Mouse (Mus musculus) heart, postnatal 10 days (tissue): ENCODE measurements around the gene Dock2. TPM values are rescaled to one million over a fixed set of nuclear protein-coding genes. Genes with fewer than 3 reads are reported as not detected.

Experiments
- DNase-seq, 2 experiments: peaks; one replicate each; pipeline ENCODE4 v3.0.0; 2021
- intact Hi-C: fragments of 180-260 bp; cut with DNase I; formaldehyde crosslinking; loops from one replicate; pipeline ENCODE4 v1.15.1; 2025
- total RNA-seq, 2 experiments: library from RNA; stranded (reverse); gene quantifications; 2 replicates each; pipeline ENCODE4 v1.2.3; 2021

Dock2 gene
- total RNA-seq, 2 experiments from 2014 or later = 2.1 to 2.4 TPM

- intact Hi-C loops = no loop called here
- DNase-seq = no peak
Observed at GRCm38 (mm10) chr11:34770666-34771065, 13.0 kb downstream of the Dock2 start.

DNA sequence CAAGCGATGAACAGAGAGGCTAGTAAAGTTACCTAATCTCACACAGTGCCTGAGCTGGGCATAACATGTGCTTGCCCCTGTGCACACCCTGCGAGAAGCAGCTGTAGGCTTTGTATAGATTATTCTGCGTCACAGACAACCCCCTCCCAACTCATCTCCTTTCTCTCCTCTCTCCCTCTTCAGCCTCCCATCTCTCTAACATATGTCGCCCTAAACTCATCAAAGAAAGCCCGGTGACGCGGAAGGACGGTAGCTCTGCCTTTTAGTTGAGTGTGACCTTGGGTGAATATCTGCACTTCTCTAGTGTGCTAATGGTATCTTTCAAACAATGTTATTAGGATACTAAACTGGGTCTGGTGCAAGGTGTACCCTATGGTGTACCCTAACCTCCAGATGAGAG is 13.7 kb downstream of the Dock2 start:
- DNase-seq = no peak
- intact Hi-C loops = no loop called here

GRCm38 (mm10) chr11:34769396-34769795 is 14.3 kb downstream of the Dock2 start:
- intact Hi-C loops = no loop called here
- DNase-seq = no peak

GRCm38 (mm10) chr11:34763739-34764361 is 19.8 kb downstream of the Dock2 start:
- intact Hi-C loops = no loop called here
- no peak for DNase-seq

DNA sequence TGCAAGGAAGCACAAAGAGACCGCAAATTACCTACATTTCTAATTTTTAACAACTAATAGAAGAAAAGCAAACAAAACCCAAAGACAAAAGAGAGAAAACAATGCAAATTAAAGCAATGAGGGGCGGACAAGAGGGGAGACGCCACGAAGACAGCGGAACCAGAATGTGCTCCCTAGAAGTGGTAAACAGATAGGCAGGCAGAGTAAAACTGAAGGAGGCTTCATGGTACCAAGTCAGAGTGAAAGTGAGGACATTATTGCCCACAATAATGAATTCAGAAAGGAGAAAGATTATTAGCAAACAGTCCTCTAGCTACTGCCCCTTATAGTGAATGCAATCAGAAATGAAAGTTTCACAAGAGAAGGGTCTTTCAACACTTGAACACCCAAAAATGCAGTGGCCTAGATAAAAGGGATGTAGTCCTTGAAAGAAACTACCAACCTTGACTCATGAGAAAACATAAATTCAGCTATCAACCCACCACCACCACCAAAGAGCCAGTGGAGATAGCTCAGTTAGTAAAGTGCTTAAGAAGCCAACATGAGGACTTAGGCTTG is 21.0 kb downstream of the Dock2 start:
- intact Hi-C loops = no loop called here
- no peak for DNase-seq

- no peak for DNase-seq
- intact Hi-C loops = no loop called here
Observed at GRCm38 (mm10) chr11:34762125-34762524, 21.6 kb downstream of the Dock2 start.

DNA sequence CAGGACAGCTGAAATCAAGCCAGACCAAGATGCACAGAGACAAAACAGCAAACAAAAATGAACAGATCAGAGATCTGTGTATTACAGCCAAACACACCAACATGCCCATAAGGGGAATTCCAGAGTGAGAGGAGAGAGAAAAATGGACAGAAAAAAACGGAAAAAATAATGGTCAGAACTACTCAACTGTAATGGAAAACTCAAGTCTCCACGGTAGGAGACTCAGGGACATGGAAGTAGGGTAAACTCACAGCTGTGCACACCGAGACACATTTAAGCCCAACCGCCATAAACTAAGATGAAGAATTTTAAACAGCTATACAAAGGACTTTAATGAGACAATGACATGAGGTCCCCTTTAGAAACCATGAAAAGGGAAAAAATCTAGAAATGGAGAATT is 24.1 kb downstream of the Dock2 start:
- intact Hi-C loops = no loop called here
- no peak for DNase-seq

DNA sequence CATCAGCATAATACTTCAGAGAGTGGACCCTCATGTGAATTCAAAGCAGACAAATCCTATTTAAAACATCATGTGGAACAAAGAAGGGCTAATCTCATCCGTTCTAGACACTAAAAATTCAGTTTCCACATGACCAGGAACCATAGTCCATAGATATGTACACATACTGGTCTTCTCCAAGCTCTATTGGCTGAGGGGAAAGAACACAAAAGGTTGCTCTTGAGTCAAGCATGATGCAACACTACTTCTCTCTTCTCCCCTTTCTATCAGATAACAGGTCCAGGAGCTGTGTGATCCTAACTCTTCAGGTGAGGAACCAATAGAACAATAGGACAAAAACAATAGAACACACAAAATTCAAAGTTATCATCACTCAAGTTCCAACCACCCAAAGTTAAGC is 42.6 kb downstream of the Dock2 start:
- intact Hi-C loops = no loop called here
- DNase-seq = no peak

DNA sequence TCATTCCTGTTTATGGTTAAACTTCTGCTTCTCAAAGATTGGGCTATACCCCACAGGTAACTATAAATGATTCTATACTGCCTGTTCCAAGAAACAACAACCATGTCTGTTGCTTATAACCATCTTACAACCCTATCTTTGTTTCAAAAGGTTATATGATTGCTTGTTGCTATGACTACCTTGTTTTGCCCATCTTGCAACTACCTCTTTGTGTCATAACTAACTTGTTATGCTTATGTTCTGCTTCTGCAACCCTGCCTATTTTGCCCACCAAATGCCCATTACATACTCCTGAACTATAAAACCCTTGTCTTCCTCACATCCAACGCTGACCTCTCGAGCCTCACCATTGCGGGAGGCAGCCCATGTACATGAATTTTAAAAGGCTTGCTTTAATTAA is 43.9 kb downstream of the Dock2 start:
- no peak for DNase-seq
- intact Hi-C loops = no loop called here

DNA sequence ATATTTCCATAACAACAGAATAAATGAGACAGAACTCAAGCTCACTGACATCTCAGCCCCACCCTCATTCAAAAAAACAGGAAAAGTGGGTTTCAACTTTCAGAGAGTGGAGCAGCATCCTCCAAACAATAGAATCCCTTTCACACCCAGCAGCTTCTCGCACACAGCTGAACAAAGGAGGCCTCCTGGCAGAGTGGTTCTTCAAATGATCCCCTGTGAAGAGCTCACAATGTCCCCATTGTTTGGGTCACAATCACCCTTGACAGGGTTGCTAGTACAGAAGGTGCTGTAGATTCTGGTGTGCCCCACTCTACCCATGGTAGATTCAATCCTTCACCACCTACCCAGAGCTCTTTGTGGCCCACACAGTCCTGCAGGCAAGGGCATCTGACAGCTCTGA is 44.7 kb downstream of the Dock2 start:
- DNase-seq = no peak
- intact Hi-C loops = no loop called here

DNA sequence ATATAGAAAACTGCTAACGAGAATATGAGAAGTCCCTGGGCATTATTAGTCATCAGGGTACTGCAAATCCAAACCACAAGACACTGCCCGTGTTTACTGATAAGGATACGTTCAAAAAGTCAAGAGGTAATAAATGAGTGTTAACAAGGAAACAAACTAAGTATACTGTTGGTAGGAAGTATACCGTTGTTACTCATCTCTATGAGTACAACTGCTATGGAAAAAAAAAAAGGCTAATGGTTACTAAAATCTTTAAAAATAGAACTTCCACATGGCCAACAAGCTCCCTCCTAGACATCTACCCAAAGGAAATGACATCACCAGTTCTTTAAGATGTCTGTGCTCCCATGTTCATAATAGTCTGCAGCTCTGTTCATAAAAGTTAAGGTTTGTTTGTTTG is 46.5 kb downstream of the Dock2 start:
- DNase-seq = no peak
- intact Hi-C loops = no loop called here

- intact Hi-C loops = no loop called here
- DNase-seq = no peak
Observed at GRCm38 (mm10) chr11:34734033-34734432, 49.7 kb downstream of the Dock2 start.

GRCm38 (mm10) chr11:34727467-34727866 is 56.2 kb downstream of the Dock2 start:
- intact Hi-C loops = no loop called here
- no peak for DNase-seq

DNA sequence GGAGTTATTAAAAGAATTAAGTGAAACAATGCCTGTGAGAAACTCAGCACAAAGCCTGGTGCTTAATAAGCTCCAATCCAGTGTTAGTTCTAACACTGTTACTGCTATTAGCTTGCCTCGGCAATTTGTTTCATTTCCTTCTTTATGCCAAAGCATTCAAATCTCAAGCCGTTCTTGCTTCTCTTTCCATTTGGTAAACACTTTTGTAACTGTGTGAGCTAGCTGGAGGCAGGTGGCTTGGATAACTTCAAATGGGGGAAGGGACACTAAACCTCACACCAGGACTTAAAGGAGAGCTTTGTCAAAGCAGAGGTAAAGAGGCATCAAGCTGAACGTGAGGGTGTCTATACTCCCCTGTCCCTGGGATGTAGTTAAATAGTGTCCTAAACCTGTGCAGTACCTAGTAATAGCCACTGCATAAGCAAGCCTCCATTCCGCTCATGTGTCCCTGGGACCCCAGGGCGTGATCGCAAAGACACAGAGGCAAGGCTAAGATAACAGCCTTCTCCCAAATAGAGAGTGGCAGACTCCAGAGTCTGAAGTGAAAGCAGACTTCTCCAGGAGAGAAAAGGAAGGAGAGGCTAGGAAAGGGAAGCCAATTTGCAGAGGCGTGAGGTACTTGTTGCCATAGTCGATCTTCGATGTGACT is 56.9 kb downstream of the Dock2 start:
- DNase-seq = no peak
- intact Hi-C loops = no loop called here

DNA sequence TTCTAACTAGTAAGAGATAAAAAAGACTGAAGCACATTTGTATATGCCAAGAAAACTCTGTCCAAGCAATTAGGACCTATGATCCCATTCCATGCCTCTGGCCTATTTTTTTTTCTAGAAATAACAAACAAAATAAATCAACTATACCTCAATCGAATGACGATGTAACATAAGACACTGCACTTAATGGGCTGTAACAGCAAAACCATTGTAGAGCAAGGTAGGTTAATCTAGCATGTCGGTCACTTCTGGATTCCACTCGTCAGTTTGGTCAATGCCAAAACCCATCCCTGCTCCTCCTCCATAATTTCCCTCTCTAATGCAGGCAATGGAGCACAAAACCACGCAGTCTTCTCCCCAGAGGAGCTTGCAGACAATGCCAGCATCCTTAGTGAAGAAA is 70.3 kb downstream of the Dock2 start:
- DNase-seq = no peak
- intact Hi-C loops = no loop called here

GRCm38 (mm10) chr11:34708278-34708677 is 75.4 kb downstream of the Dock2 start:
- intact Hi-C loops = no loop called here
- no peak for DNase-seq

- intact Hi-C loops = no loop called here
- DNase-seq = no peak
Observed at GRCm38 (mm10) chr11:34707360-34707759, 76.3 kb downstream of the Dock2 start.

- intact Hi-C loops = no loop called here
- DNase-seq = no peak
Observed at GRCm38 (mm10) chr11:34705108-34705446, 78.6 kb downstream of the Dock2 start.

DNA sequence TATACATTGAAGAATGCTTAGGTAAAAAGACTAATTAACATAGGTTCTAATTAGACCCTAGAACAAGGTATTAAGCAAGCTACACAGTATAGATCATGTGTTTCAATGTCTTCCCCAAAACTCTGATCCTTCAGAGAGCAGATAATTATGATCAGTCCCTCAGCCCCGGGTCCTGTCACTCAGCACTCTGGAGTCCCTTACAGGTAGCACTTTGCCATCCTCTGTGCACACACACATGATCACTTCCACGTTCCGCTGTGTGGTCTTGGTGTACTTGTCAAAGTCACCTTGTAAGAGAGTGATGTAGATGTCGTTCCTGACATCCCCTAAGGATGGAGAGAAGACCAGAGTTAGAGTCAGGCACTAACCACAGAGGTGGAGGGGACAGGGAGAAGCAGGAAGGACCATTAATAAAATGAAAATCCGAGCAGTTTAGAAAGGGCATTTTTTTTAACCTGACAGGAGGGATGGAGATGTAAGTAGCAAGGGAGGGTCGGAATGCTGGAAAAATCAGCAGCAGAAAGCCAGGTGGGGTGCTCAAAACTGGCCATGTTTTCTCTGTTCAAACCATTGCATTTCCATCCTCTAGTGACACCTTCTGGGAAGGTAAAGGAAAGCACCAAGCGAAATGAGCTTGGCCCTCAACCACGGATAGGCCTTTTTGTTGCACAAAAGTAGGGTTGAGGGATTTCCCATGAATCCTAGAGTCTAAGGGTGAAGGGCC is 79.1 kb downstream of the Dock2 start:
- no peak for DNase-seq
- intact Hi-C loops = no loop called here

DNA sequence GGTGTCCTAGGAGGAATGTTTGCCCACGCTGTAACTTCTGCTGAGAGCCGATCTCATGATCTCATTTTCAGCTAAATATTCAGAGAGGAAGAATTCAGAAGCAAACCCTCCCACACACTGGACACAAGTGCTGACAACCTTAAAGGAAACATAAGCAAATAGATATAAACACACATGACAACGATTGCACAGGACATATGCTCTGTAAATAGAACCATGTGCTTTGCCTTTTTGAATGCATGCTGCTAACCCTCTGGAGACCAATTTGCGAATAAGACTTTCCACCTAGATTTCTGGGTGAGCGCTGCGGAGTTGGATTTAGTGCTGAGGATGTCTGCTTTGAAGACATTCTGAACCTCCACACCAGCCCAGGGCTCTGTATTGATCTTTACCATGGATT is 79.8 kb downstream of the Dock2 start:
- intact Hi-C loops = no loop called here

GRCm38 (mm10) chr11:34681790-34682189 is 101.9 kb downstream of the Dock2 start:
- intact Hi-C loops = no loop called here
- DNase-seq = no peak

More for the DNA sequence above, 79.8 kb downstream of the Dock2 start:
- DNase-seq = no peak

DNA sequence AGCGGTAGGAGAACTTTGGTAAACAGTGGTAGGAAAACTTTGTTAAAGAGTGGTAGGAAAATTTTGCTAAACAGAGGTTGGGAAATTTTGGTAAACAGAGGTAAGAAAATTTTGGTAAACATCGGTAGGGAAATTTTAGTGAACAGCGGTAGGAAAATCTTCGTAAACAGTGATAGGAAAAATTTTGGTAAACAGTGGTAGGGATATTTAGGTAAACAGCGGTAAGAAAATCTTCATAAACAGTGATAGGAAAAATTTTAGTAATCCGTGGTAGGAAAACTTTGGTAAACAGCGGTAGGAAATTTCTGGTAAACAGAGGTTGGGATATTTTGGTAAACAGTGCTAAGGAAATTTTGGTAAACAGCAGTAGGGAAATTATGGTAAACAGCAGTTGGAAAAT is 239.1 kb downstream of the Dock2 start:
- intact Hi-C loops = no loop called here
- DNase-seq = no peak
